Mouse (Mus musculus): ENCODE measurements at regions not wholly inside any gene's neighbourhood (a gene's known extent, or its start where the extent isn't known, plus 50 kb on each side); places are given as distances from the start of the nearest gene placed in this dataset.

- DNase-seq: no peak
Observed at GRCm38 (mm10) chr2:149467801-149468200, 62.9 kb downstream of the Cst10 start.

- DNase-seq: no peak
Observed at GRCm38 (mm10) chr2:149472411-149472810, 67.6 kb downstream of the Cst10 start.

GRCm38 (mm10) chr2:149493280-149493988 lies 88.6 kb downstream of the Cst10 start:
- DNase-seq: peak; percentile 55

DNA sequence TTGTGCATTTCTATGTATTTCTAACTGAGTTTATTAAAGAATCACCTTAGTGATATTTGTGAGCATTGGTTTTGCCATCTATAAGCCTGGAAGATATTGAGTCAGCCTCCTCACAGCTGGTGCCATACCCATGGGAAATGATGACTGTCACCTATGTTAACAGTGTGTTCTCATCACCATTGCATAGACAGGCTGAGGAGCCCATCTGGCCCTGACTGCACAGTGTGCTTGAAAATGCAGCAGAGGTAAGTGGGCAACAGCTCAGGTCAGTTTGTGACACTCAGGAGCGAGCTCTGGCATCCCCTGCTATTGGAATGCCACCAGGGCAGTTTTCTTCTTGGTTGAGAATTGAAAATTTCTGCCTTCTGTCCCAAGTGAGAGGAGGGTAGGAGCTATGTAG lies 108.0 kb downstream of the Cst10 start:
- DNase-seq: no peak

DNA sequence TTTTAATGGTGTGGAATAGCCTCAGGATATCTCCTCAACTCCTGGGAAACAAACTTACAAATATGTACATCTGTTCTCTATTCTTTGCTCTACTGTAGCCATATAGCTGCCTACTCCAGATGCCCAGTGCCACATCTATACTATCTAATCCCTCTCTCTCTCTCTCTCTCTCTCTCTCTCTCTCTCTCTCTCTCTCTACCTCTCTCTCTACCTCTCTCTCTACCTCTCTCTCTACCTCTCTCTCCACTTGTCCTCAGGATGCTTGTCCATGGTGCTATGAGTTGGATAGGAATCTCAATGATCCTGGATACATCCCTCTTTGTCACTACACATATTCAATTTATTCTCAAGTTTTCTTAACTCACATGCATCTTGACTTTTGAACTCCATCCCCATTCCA lies 119.6 kb downstream of the Cst10 start:
- no peak for DNase-seq

GRCm38 (mm10) chr2:149542837-149543236 lies 138.0 kb downstream of the Cst10 start:
- no peak for DNase-seq

DNA sequence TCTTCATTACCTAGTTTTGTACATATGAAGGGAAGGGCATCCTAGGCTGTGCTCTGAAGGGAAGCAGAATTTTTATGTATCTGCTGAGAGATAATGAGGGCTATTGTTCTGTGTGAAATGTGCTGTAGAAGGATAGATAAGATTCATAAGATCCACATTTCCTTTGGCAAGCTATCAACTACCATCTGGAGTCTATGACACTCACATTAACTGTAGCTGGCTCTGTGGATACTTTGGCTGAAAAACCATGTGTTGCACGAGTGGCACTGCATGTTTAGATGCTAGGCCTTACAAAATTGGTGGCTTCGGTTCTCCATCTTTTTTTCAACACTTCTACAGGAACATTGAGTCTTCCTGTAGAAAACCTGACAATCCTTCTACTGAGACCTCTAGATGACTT lies 140.9 kb downstream of the Cst10 start:
- no peak for DNase-seq

- no peak for DNase-seq
Observed at GRCm38 (mm10) chr2:149546639-149547200, 141.9 kb downstream of the Cst10 start.

DNA sequence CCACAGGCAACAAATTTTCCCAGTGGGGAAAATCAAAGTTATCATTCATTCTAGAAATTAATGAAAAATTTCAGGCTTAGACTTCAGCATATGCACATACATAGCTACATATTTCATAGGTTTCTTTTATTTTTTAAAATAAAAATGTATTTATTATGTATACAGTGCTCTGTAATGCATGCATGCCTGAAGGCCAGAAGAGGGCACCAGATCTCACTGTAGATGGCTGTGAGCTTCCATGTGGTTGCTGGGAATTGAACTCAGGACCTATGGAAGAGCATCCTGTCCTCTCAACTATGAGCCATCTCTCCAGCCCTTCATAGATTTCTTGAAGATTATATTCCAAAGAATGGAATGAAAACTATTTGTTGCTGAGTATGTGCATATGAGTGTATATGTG lies 150.4 kb downstream of the Cst10 start:
- no peak for DNase-seq

DNA sequence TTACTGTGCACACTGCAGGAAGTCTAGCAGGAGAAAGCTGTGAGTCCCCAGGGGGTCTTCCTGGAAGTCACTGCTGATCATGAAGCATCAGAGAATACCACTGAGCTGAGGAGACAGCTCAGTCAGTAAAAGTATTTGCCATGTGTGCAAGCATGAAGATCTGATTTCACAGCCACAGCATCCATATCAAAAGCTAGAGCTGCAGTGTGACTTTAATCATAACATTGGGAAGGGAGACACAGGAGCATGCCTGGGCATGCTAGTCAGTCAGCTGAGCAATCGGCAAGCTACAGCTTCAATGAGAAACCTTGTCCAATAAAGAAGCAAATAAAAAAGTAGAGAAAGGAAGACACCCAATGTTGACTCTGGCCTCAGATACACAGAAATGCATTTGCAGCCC lies 168.9 kb downstream of the Cst10 start:
- no peak for DNase-seq

- no peak for DNase-seq
Observed at GRCm38 (mm10) chr2:149602581-149602980, 197.7 kb downstream of the Cst10 start.

- DNase-seq: no peak
Observed at GRCm38 (mm10) chr2:149613381-149613780, 208.5 kb downstream of the Cst10 start.

- DNase-seq: no peak
Observed at GRCm38 (mm10) chr2:149614078-149614939, 209.5 kb downstream of the Cst10 start.

GRCm38 (mm10) chr2:149625626-149626025 lies 203.4 kb upstream of the Syndig1 start:
- DNase-seq: peak; percentile 3

GRCm38 (mm10) chr2:149641207-149641606 lies 187.8 kb upstream of the Syndig1 start:
- no peak for DNase-seq

GRCm38 (mm10) chr2:149651829-149652228 lies 177.2 kb upstream of the Syndig1 start:
- DNase-seq: no peak

DNA sequence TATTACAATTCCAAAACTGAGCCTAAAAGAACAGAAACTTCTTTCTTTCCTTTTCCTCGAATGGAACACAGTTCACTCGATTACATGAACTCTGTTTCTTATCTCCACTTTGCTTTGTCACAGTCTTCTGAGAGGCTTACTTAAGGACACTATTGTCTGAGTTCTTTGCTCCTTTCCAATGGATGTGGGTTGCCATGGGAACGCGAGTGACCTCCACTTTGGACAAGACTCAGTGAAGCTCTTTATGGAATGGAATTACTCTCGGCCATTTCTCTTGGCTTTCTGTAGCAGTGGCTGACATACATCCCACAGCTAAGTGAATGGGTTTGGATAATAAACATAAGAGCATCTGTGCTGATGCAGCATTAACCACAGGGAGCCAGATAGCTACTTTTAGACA lies 167.9 kb upstream of the Syndig1 start:
- DNase-seq: no peak

DNA sequence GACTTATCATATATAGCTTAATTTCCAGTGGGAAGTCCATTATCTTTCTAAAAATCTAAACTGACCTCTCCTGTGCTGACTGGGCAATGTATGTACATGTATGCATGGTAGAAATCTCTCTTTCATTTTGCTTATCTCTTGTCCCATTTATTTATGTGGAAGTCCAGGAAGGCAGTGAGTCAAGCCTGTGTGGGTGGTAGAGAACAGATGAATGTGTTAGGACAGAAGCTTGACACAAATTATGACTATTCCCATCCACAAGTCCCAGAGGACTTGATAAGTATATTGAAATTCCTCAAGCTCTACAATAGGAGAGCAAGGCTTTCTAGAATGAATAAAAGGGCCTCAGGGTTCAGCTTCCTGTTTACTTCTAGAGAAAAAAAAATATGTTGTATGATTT lies 164.6 kb upstream of the Syndig1 start:
- no peak for DNase-seq

DNA sequence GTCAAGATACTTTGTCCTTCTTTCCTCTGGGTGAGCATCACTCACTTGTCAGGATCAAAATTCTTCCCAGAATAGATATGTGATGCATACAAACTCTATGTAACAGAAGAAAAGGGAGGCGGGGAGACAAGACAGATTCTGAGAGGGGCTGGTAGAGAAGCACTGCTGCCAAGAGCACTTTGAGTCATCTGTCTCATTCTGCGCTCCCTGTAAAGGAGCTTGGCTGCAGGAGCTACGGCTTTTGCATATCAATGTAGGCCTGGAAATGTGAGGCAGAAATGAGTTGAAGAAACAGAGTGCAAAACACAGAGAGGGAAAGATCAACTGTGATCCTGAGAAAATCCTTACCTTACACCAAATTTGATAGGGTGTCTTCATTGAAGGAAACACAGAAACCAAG lies 162.6 kb upstream of the Syndig1 start:
- DNase-seq: no peak

- no peak for DNase-seq
Observed at GRCm38 (mm10) chr2:149671870-149672269, 157.1 kb upstream of the Syndig1 start.

DNA sequence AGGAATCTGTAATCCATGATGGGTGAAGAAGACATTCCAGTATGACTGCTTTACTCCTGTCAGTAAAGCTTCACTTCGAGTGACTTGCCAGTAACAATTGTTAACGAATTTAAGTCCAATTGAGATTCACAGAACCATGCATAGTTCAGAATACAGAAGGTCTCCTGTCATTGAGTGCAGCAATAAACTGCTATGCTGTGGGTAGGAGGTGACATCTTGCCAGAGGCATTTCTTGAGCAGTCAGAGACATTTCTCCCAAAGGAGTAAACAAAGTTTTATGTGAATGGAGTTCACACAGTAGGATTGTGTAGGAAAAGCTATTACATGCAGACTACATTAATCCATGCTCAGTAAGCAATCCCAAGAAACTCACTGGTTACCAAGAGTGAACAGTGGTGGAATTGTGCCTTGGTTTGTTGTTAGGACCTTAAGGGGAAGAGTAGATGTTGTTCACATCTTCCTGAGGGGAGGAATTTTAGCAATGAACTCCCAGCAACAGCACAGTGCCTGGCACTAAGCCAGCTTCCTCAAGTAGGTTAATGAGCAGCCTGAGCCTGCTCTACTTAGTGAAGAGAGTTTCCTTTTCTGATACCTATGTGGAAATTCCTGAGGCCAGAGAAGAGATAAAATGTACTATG lies 149.1 kb upstream of the Syndig1 start:
- peak; percentile 11 for DNase-seq

GRCm38 (mm10) chr2:149722342-149722741 lies 106.7 kb upstream of the Syndig1 start:
- DNase-seq: no peak

GRCm38 (mm10) chr2:149724279-149724678 lies 104.7 kb upstream of the Syndig1 start:
- no peak for DNase-seq

DNA sequence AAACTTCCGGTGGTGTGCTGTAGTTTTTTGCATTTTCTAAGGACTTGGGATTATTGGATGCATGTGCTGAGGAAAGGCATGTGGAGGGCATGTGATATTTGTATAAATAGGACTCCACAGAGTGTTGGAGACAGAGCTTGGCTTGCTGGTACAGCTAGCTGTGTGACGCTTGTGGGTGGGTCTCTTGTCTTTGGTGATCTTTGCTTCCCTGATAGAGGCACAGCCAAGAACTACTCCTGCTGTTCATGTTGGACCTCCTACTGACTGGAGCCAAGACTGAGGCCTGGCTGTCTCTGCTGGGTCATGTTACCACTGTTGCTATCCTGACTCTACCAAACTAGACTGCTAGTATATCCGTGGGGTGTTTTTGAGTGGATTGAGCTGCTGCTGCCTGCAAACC lies 103.1 kb upstream of the Syndig1 start:
- no peak for DNase-seq
